Mouse (Mus musculus) erythroblast, embryonic 14.5 days (primary cell): ENCODE data around the gene D16Ertd472e. TPM values are rescaled to one million over a fixed set of nuclear protein-coding genes. Genes with fewer than 3 reads are reported as not detected.
A peak's percentile ranks its signal among the peaks of the same experiment; 100 is the strongest.

ENCODE experiments used
- H3K27me3 ChIP-seq: 2 replicates; pipeline ENCODE4 v1.6.1; 2012; ENCODE audit warnings: inconsistent platforms; ENCODE audit not compliant: control insufficient read depth
- H3K36me3 ChIP-seq: 2 replicates; pipeline ENCODE4 v1.6.1; 2012; ENCODE audit warnings: mild to moderate bottlenecking, inconsistent platforms; ENCODE audit not compliant: control insufficient read depth
- H3K4me1 ChIP-seq: 2 replicates; pipeline ENCODE4 v1.6.1; 2012; ENCODE audit warnings: inconsistent platforms; ENCODE audit not compliant: control insufficient read depth
- H3K4me3 ChIP-seq: replicated peaks from 2 replicates; pipeline ENCODE3; 2012; ENCODE audit warnings: moderate library complexity, mild to moderate bottlenecking, inconsistent platforms
- H3K9me3 ChIP-seq: 2 replicates; pipeline ENCODE4 v1.6.1; 2012; ENCODE audit warnings: low read length, inconsistent platforms, mixed read lengths; ENCODE audit not compliant: control insufficient read depth
- GATA1 ChIP-seq: IDR thresholded peaks from 2 replicates; pipeline ENCODE4 v1.6.1; 2012; ENCODE audit warnings: low read length, inconsistent platforms, mixed read lengths
- TAL1 ChIP-seq: IDR thresholded peaks from 3 replicates; pipeline ENCODE4 v1.6.1; 2012; ENCODE audit warnings: low read length, inconsistent platforms, mixed read lengths
- polyA plus RNA-seq: library from polyadenylated mRNA; stranded (reverse); fragments of >175 nt; gene quantifications from 2 replicates; pipeline ENCODE4 v1.2.3, GENCODE M21; 2012

D16Ertd472e gene
- polyA plus RNA-seq, 1 experiment: 0.10 TPM

DNA sequence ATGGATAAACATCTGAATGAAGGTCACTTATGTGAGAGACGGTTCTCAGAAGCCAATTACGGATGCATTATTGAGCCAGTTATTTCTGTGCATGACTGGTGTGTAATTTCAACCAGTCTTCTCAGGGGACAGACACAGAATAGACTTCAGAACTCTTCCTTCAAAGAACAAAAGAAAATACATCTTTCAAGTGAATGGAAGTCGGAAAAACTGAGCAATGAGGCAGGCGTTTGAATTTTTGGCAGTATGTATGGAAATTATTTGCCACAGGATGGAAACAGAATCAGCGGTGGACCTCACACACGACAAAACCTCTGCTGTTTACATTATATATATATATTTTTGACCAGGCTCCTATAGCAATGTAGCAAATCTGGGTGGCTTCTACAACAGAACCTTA lies 14.6 kb upstream of the D16Ertd472e start:
- H3K27me3 ChIP-seq: no peaks in the 10 kb centered on the region
- H3K4me3 ChIP-seq: no peak overlapping the region
- no peaks in the 10 kb centered on the region for H3K36me3 ChIP-seq
- 0 out of 2 replicates have a peak, but pooled peaks cover 2% of the 10 kb centered on the region for H3K9me3 ChIP-seq
- no peak for TF ChIP-seq GATA1
- TF ChIP-seq TAL1: no peak
- no peaks in the 10 kb centered on the region for H3K4me1 ChIP-seq

DNA sequence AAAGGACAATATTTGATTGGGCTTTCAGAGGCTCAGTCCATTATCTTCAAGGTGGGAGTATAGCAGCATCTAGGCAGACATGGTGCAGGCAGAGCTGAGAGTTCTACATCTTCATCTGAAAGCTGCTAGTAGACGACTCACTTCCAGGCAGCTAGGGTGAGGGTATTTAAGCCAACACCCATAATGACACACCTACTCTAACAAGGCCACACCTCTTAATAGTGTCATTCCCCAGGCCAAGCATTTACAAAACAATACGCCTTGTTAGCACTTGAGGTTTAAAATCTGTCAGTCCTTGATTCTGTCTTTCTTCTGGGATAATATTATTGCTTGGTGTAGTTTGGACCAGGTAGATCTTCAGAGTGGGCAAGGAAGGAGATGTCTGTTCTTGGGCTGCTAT lies 12.3 kb upstream of the D16Ertd472e start:
- H3K27me3 ChIP-seq: no peaks in the 10 kb centered on the region
- H3K4me1 ChIP-seq: no peaks in the 10 kb centered on the region
- H3K36me3 ChIP-seq: no peaks in the 10 kb centered on the region
- H3K9me3 ChIP-seq: no peaks in the 10 kb centered on the region
- no peak overlapping the region for H3K4me3 ChIP-seq
- TF ChIP-seq GATA1: no peak
- TF ChIP-seq TAL1: no peak

DNA sequence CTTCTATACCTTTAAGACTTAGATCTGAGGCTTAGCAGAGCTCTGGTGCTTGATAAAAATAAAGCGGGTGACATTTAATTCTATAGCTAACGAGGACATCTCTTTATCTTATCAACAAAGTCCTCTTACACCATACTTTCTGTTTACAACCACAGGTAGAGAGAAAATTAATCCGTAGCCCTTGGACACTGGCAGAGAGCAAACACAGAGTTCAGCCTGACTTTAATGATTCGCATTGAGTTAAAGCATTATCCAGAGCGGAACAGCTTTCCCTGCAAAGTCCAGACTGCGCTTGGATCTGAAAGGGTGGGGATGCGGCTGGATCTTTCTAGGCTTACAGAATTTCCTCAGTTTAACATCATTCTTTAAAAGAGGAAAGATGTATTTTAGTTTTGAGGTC lies 10.1 kb upstream of the D16Ertd472e start:
- H3K9me3 ChIP-seq: no peaks in the 10 kb centered on the region
- no peak overlapping the region for H3K4me3 ChIP-seq
- no peaks in the 10 kb centered on the region for H3K4me1 ChIP-seq
- H3K36me3 ChIP-seq: no peaks in the 10 kb centered on the region
- H3K27me3 ChIP-seq: no peaks in the 10 kb centered on the region
- TF ChIP-seq GATA1: no peak
- no peak for TF ChIP-seq TAL1

DNA sequence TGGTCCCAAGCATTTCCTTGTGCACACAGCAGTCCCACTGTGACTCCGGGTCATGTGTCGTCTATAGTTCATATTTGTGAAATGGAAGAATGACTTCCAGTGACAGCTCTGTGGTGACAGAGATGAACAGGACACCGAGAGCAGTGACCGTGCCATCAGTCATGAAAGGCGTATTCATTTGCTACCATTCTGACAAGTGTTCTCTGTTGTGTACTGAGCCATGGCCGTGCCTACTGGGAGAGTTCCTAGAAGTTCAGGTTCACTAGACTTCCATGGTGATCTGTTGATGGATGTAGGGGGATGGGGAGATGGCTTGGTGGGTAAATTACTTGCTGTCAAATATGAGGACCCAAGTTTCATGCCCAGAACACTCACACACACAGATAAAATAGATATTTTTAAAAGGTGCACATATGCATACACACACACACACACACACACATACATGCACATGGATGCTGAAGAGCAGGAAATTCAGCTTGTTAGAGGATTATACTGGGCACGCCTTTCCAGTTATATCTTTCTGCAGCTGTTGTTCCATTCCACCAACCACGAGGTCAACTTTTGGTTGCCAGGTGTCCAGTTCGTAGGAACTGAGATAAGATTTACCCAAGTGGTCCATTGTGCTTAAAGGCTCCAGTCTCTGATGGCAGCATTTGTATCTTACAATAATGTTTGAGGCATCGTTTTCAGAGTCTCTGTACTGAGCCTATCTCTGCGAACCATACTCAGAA lies 9.3 kb upstream of the D16Ertd472e start:
- Histone ChIP-seq H3K9me3 (no peaks in the 10 kb centered on the region), H3K36me3 (no peaks in the 10 kb centered on the region), H3K4me1 (no peaks in the 10 kb centered on the region), H3K27me3 (no peaks in the 10 kb centered on the region), H3K4me3 (no peak overlapping the region)
- TF ChIP-seq GATA1: no peak
- TF ChIP-seq TAL1: no peak

DNA sequence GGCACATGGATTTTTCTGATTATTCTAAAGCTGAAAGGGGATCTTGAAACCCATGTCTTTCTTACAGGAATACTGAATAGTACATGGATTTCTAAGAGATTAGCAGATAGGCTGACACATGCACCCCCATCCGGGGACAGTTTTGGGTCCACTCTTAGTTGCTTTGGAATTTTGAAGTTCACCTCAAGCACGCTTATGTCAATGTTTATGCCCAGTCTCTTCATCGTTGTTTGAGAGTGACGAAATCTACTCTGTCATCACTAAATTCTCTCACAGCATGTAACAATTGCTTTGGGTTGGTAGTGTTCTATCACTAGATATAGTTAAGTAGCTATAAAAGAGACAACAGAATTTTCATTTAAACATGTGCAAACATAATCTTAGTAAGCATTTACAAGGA lies 8.7 kb upstream of the D16Ertd472e start:
- Histone ChIP-seq H3K27me3 (no peaks in the 10 kb centered on the region), H3K4me3 (no peak overlapping the region), H3K9me3 (no peaks in the 10 kb centered on the region), H3K4me1 (no peaks in the 10 kb centered on the region), H3K36me3 (no peaks in the 10 kb centered on the region)
- TF ChIP-seq GATA1 (no peak), TAL1 (no peak)

DNA sequence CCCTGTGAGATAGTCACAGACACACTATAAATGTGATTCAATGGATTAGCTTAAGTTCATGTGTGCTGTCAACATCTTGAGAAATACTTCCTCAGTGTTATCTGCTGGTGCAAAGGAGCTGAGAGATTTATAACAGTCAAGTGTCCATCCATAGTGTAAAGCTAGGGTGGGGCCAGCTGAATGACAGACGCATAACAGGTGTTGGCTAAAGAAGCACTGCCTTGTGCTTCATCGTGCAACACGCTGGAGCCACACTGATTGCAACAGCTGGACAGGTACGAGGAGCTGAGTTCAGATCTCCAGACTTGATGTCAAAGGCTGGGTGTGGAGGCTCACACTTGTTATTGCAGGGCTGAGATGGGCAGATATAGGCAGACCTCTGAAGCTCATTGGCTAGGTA lies 7.5 kb upstream of the D16Ertd472e start:
- Histone ChIP-seq H3K36me3 (no peaks in the 10 kb centered on the region), H3K4me3 (no peak overlapping the region), H3K4me1 (no peaks in the 10 kb centered on the region), H3K27me3 (no peaks in the 10 kb centered on the region), H3K9me3 (no peaks in the 10 kb centered on the region)
- no peak for TF ChIP-seq GATA1
- no peak for TF ChIP-seq TAL1

DNA sequence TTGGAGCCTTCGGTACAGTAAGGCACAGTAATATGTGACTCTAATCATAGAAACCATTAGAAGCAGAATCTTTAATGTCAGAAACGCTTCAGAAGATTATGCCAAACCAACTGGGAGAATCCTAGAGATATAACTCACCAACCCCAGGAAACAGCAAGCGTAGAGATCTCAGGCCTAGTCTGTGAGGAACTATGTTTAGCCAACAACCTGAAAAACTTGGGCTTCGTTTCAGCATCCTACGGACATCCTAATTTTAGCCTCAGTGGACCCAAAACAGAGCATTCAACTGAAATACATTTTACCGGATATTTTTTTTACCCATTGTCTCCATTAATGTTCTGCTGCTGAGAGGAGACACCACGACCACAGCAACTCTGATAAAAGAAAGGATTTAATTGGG lies 3.9 kb upstream of the D16Ertd472e start:
- no peaks in the 10 kb centered on the region for H3K27me3 ChIP-seq
- H3K4me3 ChIP-seq: no peak overlapping the region
- peaks cover 14% of the 10 kb centered on the region for H3K4me1 ChIP-seq
- no peak for TF ChIP-seq TAL1
- no peak for TF ChIP-seq GATA1
- no peaks in the 10 kb centered on the region for H3K9me3 ChIP-seq
- no peaks in the 10 kb centered on the region for H3K36me3 ChIP-seq

DNA sequence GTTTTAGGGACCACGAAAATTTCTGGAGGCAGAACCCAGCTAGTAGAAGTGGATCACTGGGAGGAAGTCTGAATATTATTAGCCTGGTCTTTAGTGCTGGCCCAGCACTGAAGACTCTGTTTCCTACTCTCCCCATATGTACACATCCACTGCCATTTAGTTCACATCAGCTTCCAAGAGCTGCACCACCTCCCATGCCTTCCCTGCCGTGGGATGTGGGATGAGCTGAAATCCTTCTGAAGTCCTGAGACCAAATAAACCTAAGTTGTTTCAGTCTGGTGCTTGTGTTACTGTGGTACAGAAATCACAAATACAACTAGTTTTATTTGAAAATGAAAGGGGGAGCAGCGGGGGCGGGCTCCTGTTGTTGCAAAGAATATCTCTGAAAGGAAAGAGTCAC lies 2.9 kb upstream of the D16Ertd472e start:
- Histone ChIP-seq H3K27me3 (no peaks in the 10 kb centered on the region), H3K4me3 (no peak overlapping the region), H3K36me3 (no peaks in the 10 kb centered on the region), H3K9me3 (no peaks in the 10 kb centered on the region), H3K4me1 (peaks cover 17% of the 10 kb centered on the region)
- TF ChIP-seq TAL1 (no peak), GATA1 (no peak)

DNA sequence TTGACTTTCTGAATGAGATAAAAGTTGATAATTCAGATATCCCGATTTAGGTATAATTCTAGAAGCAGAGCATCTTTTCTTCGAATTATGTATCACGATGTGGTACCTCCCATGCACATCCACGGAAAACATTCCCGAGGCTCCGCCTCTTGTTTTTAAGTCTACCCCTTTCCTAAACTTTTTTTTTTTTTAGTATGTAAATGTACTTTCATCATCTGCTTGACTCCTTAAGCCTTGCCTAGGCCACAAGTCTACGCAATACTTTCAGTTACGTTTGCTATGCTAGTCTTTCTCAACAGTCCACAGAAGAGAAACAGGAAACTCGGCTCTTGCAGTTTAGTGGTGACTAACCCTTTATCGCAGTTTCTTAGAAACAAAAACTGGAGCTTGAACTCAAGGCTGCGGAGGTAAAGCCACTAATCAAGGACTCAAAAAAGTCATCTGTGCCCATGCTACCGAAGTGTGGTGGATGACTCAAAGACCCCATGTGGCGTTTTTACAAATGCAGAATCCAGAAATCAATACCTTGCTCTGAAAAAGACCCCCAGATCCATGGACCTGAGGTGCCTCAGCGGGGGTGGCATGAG lies 670 bp upstream of the D16Ertd472e start:
- no peaks in the 10 kb centered on the region for H3K36me3 ChIP-seq
- TF ChIP-seq TAL1 (no peak), GATA1 (no peak)
- peak overlapping the region; percentile 74 for H3K4me3 ChIP-seq
- peaks cover 21% of the 10 kb centered on the region for H3K4me1 ChIP-seq
- H3K27me3 ChIP-seq: no peaks in the 10 kb centered on the region
- H3K9me3 ChIP-seq: no peaks in the 10 kb centered on the region
